Mouse (Mus musculus): ENCODE data around the gene Lhx6.
"Not testable (repeated sequence)": the region's sequence is repeated elsewhere in the genome, so short reads cannot be mapped to it uniquely, and the experiment has no call there.

Lhx6 gene

DNA sequence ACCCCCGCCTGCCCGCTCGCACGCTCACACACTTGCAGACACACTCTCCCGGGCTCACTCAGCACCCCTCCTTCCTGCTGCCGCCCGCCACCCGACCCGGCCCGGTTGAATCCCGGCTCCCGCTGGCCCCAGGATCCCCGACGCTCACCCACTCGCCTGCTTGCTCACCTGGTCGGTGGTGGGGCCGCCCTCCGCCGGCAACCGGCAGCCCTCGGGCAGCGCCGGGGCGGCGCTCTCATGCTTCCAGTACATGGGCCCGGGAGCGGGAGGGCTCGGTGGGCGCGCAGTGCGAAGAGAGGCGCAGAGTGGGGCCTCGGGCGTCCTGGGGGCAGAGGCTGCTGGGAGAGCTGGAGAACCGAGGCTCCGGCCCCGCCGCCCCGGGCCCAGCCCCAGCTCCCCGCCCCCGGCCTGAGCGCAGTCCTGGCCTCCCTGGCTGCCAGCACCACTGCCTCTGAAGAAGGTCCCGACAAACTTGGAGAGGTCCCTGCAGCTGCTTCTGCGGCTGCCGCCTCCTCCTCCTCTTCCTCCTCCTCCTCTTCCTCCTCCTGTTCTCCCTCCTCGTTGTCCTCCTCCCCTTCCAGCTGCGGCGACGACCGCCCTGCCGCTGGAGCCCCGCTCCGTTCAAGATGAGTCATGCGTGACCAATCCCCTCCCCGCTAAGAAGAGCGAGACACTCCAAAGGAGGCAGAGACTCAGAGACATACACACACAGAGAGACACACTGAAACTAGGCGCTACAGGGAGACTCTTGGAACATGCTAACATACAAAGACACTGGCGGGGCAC, at the start of gene Lhx6:
Gene Lhx6, minus strand, starts transcription at position 453 of the 786 bp plus-strand sequence.
- DNase-seq (ENCODE audit: low spot score in 2 of 2): no peak

- not testable (repeated sequence) for DNase-seq (ENCODE audit: low spot score in 2 of 2)
Observed at GRCm38 (mm10) chr2:36152401-36152800, 47.2 kb upstream of the Lhx6 start.

GRCm38 (mm10) chr2:36148876-36149365, 43.7 kb upstream of the Lhx6 start:
- no peak for DNase-seq (ENCODE audit: low spot score in 2 of 2)

DNA sequence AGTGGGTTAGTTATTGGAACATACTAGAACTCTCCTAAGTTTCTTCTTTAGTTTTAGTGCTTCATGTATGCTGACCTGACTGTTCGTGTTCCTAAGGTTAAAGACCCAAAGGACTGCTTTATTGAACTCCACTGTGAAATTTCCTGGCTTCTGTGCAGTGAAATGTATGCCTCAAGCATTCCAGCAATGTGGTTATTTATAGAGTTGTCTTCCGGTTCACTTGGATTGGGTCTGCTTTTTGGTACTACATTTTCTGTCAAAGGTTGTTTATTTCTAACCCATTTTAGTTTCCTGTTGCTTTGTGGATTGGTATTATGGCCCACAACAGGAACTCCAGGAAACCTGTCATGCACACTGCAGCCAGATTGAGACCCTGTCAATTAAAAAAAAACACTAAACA, 33.9 kb upstream of the Lhx6 start:
- DNase-seq (ENCODE audit: low spot score in 2 of 2): no peak

- DNase-seq (ENCODE audit: low spot score in 2 of 2): peak; percentile 78 to 95
Observed at GRCm38 (mm10) chr2:36136300-36136941, 31.2 kb upstream of the Lhx6 start, which contains the start of the genes Mrrf and Rbm18. Mrrf (plus strand) TSS chr2:36136389. Rbm18 (minus strand) TSS chr2:36136773.

GRCm38 (mm10) chr2:36135887-36136286, 30.7 kb upstream of the Lhx6 start:
- no peak for DNase-seq (ENCODE audit: low spot score in 2 of 2)

- DNase-seq (ENCODE audit: low spot score in 2 of 2): no peak
Observed at GRCm38 (mm10) chr2:36129051-36129450, 23.8 kb upstream of the Lhx6 start.

- DNase-seq (ENCODE audit: low spot score in 2 of 2): no peak
Observed at GRCm38 (mm10) chr2:36127973-36128372, 22.8 kb upstream of the Lhx6 start.

- no peak for DNase-seq (ENCODE audit: low spot score in 2 of 2)
Observed at GRCm38 (mm10) chr2:36126795-36127429, 21.7 kb upstream of the Lhx6 start.

DNA sequence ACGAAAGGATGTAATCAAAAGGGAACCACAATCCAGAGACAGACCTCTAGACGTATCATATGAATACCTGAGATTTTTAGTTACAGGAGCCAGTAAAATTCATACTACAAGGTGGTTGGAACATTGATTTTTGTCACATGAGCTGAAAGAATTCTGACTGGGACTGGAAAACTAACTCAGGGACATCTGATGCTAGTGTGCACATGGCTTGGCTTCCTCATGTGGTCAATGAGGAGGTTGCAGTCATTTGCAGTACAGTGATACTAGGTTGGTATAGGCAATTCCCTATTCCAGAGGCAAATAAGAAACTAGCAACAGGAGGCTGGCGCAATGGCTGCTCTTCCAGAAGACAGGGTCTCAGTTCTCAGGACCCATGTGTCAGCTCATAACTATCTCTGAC, 7.4 kb upstream of the Lhx6 start:
- no peak for DNase-seq (ENCODE audit: low spot score in 2 of 2)

- no peak for DNase-seq (ENCODE audit: low spot score in 2 of 2)
Observed at GRCm38 (mm10) chr2:36108615-36109014, 3.4 kb upstream of the Lhx6 start.

DNA sequence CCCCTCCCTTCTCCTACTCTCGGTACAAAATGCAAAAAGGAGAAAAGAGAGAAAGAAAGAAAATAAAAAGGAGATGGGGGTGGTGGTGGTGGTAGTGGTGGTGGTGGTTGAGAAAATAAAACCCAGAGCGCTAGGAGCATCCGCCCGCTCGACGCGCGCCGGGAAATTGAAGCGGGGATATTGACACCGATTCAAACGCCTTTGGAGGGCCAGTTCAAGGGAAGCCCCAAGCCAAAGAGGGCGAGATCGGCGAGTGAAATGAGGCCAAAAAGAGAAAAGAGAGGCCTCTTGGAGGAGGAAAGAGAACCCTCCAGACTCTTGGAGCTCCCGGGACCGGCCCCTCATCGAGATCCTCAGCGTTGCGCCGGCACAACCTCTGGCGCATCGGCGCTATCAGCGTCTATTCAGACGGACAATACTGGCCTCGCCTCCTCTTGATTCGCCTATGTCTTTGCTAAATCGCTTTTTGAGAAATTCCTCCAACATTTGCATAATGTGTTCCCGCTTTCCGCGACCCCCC, 712 bp downstream of the Lhx6 start:
- DNase-seq (ENCODE audit: low spot score in 2 of 2): no peak

- no peak for DNase-seq (ENCODE audit: low spot score in 2 of 2)
Observed at GRCm38 (mm10) chr2:36103555-36104367, 1.4 kb downstream of the Lhx6 start.

DNA sequence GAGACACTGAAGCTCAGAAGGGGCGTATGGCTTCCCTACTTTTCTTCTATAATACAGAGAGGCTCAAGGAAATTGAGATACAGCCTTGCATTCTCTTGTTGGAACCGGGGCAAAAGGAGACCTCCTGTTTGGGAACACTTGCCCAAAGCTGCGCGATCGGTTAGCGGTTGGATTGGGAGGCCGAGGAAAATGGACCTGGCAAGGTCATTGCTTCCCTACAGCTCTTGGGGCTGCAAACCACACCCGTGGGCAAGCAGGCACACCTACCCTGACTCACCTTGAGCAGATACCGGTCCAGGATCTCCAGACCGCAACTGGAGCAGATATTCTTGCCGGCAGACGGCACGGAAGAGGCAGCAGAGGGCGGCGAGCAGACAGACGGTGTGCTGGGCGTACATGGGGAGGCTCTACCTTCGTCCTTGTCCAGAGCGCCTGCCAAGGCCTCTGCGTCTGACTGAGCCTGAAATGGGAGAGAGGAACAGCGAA, 2.1 kb downstream of the Lhx6 start:
- DNase-seq (ENCODE audit: low spot score in 2 of 2): no peak

DNA sequence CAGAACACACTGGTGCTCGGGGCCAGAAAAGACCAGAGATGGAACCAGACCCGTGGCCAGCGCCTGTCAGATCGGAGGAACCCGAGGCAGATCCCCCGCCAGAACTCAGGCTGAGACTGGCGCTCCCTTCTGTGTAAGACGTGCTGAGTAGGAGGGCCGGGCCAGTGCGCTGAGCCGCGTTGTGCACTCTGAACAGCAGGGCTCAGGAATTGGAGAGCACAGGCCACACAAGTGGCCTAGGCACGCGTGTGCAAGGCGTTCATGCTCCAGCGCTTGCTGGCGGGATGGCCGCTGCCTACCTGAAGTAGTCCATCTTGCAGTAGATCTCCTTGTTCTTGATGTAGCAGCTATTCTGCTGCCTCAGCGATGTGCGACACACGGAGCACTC, 2.7 kb downstream of the Lhx6 start:
- DNase-seq (ENCODE audit: low spot score in 2 of 2): no peak

DNA sequence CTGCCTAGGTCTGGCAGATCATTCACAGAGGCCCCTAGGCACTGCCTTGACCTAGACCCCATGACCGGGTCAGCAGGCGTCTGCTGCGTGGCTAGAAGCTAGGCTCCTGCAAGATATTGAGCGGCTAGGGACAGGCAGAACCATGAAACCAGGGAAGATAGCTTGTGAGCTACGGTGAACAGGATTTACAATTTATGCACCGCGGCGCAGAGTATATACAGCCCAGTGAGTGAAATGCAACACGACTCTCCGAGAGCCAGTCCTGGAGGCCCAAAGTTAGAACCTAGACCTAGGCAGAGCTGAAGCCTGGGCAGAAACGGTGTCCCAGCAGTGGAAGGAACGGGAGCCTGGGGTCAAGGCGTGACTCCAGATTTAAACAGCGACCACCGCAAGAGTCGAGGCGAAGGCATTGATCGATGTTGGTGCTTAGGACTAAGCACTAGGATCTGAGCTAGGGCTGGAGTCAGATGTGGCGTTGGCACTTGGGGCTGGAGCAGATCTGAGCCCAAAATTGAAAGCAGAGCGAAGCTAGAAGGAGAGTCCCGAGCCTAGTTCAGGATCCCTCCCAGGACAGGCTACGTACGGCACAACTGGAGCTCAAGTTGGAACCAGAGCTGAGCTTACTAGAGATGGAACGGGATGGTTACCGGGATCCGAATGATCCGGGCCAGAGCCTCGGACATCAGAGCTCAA, 3.2 kb downstream of the Lhx6 start:
- DNase-seq (ENCODE audit: low spot score in 2 of 2): no peak

- no peak for DNase-seq (ENCODE audit: low spot score in 2 of 2)
Observed at GRCm38 (mm10) chr2:36099739-36100138, 5.5 kb downstream of the Lhx6 start.

GRCm38 (mm10) chr2:36098021-36098420, 7.2 kb downstream of the Lhx6 start:
- no peak for DNase-seq (ENCODE audit: low spot score in 2 of 2)

DNA sequence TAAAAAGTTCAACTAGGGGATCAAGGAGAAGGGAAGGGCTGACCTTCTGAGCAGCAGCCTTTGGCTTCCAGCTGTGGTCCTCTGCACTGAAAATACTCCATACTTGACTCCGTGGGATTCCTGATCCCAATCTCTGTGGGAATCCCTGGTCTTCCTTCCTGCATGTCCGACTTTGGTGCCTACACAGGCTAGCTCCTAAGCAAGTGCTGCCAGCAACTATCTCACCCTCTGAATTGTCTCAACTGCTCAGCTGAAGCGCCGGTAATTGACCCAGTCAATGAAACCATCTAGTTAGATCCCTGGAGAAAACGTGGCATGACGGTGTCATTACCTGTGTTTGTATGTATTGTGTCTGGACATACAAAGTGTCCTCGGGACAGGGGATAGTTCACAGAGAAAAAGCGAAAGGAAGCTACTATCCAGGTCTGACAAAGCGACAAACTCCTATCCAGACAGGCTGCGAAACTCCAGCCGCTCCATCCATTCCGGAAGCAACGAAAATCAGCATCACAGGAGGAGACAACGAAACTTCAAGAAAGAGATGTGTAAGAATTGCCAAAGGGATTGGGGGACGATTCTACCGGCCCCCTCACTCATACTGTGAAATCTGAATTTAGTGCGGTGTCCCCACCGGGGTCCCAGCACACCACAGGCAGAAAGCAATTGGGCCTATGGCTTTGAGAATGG, 7.9 kb downstream of the Lhx6 start:
- no peak for DNase-seq (ENCODE audit: low spot score in 2 of 2)

DNA sequence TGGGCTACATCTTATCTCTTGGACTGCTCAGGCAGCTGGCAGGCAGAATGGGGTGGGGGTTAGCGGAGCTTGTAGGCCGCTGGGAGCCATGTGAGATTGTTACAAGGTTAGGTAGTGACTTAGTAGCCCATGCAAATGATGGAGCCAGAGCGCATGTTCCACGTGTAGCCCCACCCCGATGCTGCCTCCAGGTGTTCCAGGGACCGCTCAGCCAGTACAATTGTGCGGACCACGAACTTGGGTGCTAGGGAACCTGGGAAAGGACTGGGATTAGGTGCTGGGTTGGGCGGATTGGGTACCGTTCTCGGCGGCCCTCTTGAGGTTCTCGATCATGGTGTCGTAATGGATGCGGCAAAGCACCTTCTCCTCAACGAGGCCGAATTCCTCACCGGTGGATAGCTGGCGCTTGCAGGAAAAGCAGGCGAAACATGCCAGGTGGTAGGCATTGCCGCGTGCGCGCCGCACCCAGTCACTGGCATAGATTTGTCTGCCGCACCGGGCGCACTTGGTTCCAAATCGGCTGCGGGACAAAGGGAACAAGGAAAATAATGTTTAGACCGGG, 11.2 kb downstream of the Lhx6 start:
- DNase-seq (ENCODE audit: low spot score in 2 of 2): no peak
